Mouse (Mus musculus) T-helper 1 cell (primary cell): ENCODE results near the gene Gabrp.

Source experiments
- in situ Hi-C: fragments of 300-600 bp; cut with MboI, MseI; formaldehyde crosslinking; loops from one replicate; pipeline ENCODE4 v1.15.1; 2025; ENCODE audit warnings: high pct_unique_total_duplicates

The Gabrp gene

GRCm38 (mm10) chr11:33578859-33579258, at the start of gene Gabrp:
Gene Gabrp (minus strand): TSS chr11:33578959.
- in situ Hi-C loops: no loop called here

- in situ Hi-C loops: no loop called here
Measured at GRCm38 (mm10) chr11:33627136-33627742, 48.5 kb upstream of the Gabrp start.

- in situ Hi-C loops: loop anchor here (5.0 kb wide), 2 partner anchors 282 to 442 kb away; no protein-coding TSS in a partner anchor
Measured at GRCm38 (mm10) chr11:33614218-33614617, 35.5 kb upstream of the Gabrp start.

- in situ Hi-C loops: no loop called here
Measured at GRCm38 (mm10) chr11:33607784-33608183, 29.0 kb upstream of the Gabrp start.

GRCm38 (mm10) chr11:33603174-33603573, 24.4 kb upstream of the Gabrp start:
- in situ Hi-C loops: no loop called here

GRCm38 (mm10) chr11:33598986-33599385, 20.2 kb upstream of the Gabrp start, which contains the start of gene D130052B06Rik:
Gene D130052B06Rik (plus strand): TSS chr11:33599302.
- in situ Hi-C loops: no loop called here

- in situ Hi-C loops: no loop called here
Measured at GRCm38 (mm10) chr11:33596655-33597054, 17.9 kb upstream of the Gabrp start.

GRCm38 (mm10) chr11:33592826-33593225, 14.1 kb upstream of the Gabrp start:
- in situ Hi-C loops: no loop called here

- in situ Hi-C loops: no loop called here
Measured at GRCm38 (mm10) chr11:33590771-33591170, 12.0 kb upstream of the Gabrp start.

GRCm38 (mm10) chr11:33586614-33587013, 7.9 kb upstream of the Gabrp start:
- in situ Hi-C loops: no loop called here

- in situ Hi-C loops: no loop called here
Measured at GRCm38 (mm10) chr11:33579621-33580020, 862 bp upstream of the Gabrp start.

- in situ Hi-C loops: no loop called here
Measured at GRCm38 (mm10) chr11:33574944-33575343, 3.8 kb downstream of the Gabrp start.

GRCm38 (mm10) chr11:33570413-33570812, 8.3 kb downstream of the Gabrp start:
- in situ Hi-C loops: no loop called here

GRCm38 (mm10) chr11:33563921-33564320, 14.8 kb downstream of the Gabrp start:
- in situ Hi-C loops: no loop called here

GRCm38 (mm10) chr11:33554123-33554522, 24.6 kb downstream of the Gabrp start:
- in situ Hi-C loops: no loop called here

GRCm38 (mm10) chr11:33550861-33551560, 27.7 kb downstream of the Gabrp start:
- in situ Hi-C loops: no loop called here

- in situ Hi-C loops: loop anchor here (25.0 kb wide), 1 partner anchor 1185 kb away; no protein-coding TSS in a partner anchor
Measured at GRCm38 (mm10) chr11:33547386-33547785, 31.4 kb downstream of the Gabrp start.

GRCm38 (mm10) chr11:33544945-33545344, 33.8 kb downstream of the Gabrp start:
- in situ Hi-C loops: loop anchor here (25.0 kb wide), 1 partner anchor 1183 kb away; no protein-coding TSS in a partner anchor

GRCm38 (mm10) chr11:33544121-33544520, 34.6 kb downstream of the Gabrp start:
- in situ Hi-C loops: loop anchor here (25.0 kb wide), 1 partner anchor 1182 kb away; no protein-coding TSS in a partner anchor

- in situ Hi-C loops: loop anchor here (25.0 kb wide), 1 partner anchor 1175 kb away; no protein-coding TSS in a partner anchor
Measured at GRCm38 (mm10) chr11:33537390-33538125, 41.2 kb downstream of the Gabrp start.

- in situ Hi-C loops: loop anchor here (25.0 kb wide), 1 partner anchor 1174 kb away; no protein-coding TSS in a partner anchor
Measured at GRCm38 (mm10) chr11:33536636-33537035, 42.1 kb downstream of the Gabrp start.

GRCm38 (mm10) chr11:33534541-33534940, 44.2 kb downstream of the Gabrp start:
- in situ Hi-C loops: loop anchor here (25.0 kb wide), 1 partner anchor 1172 kb away; no protein-coding TSS in a partner anchor
